Mouse (Mus musculus) midbrain, embryonic 16.5 days (tissue): Measurements from ENCODE around the gene Clk2. TPM values are rescaled to one million over a fixed set of nuclear protein-coding genes. Genes with fewer than 3 reads are reported as not detected.

Experiments used
- ATAC-seq: fragments of 200-750 bp; cut with Nextera tagmentation; 2 replicates; pipeline ENCODE4 v1.8.0; 2017; ENCODE audit warnings: moderate TSS enrichment
- H3K27ac ChIP-seq: fragments of 300-500 bp; sonication (generic); 2 replicates; pipeline ENCODE4 v1.5.1; 2014; ENCODE audit warnings: mild to moderate bottlenecking, low read length, mixed read lengths
- H3K27me3 ChIP-seq: fragments of 300-500 bp; sonication (generic); 2 replicates; pipeline ENCODE4 v1.6.1; 2014; ENCODE audit warnings: low read depth, low read length, mixed read lengths; ENCODE audit not compliant: control insufficient read depth, insufficient read depth
- H3K36me3 ChIP-seq: fragments of 300-500 bp; sonication (generic); 2 replicates; pipeline ENCODE4 v1.6.1; 2014; ENCODE audit warnings: mild to moderate bottlenecking, low read length, moderate library complexity, mixed read lengths; ENCODE audit not compliant: control insufficient read depth, insufficient read depth
- H3K4me1 ChIP-seq: fragments of 300-500 bp; sonication (generic); 2 replicates; pipeline ENCODE4 v1.6.1; 2014; ENCODE audit warnings: mild to moderate bottlenecking, low read length, mixed read lengths; ENCODE audit not compliant: control insufficient read depth, insufficient read depth
- H3K4me2 ChIP-seq: fragments of 300-500 bp; sonication (generic); 2 replicates; pipeline ENCODE4 v1.6.1; 2014; ENCODE audit warnings: mild to moderate bottlenecking, low read length, mixed read lengths
- H3K4me3 ChIP-seq: fragments of 300-500 bp; sonication (generic); 2 replicates; pipeline ENCODE4 v1.5.1; 2014; ENCODE audit warnings: low read depth, mild to moderate bottlenecking, low read length, moderate library complexity, mixed read lengths
- H3K9ac ChIP-seq: fragments of 300-500 bp; sonication (generic); 2 replicates; pipeline ENCODE4 v1.6.1; 2014; ENCODE audit warnings: low read depth, low read length, mixed read lengths
- H3K9me3 ChIP-seq: fragments of 300-500 bp; sonication (generic); replicated peaks from 2 replicates; pipeline ENCODE4 v1.6.1; 2014; ENCODE audit warnings: mild to moderate bottlenecking, low read length, mixed read lengths; ENCODE audit not compliant: control insufficient read depth, poor library complexity, severe bottlenecking
- WGBS: fragments of 180-500 bp; shearing (Covaris S2); extraction: QIAGEN DNeasy Blood & Tissue Kit; methylation state at CpG from one replicate; pipeline ENCODE4 v1.1.7; 2014; 5-methylcytosine and 5-hydroxymethylcytosine counted together
- polyA plus RNA-seq: library from polyadenylated mRNA; unstranded; fragments of >200 nt; fragmentation: Nextera tagmentation; extraction: Ambion mirVana; gene quantifications from 2 replicates; pipeline ENCODE4 v1.2.1, GENCODE M21; 2015

Gene Clk2
- 15.9 and 19.7 TPM in 2 replicates for polyA plus RNA-seq

GRCm38 (mm10) chr3:89164506-89165267 lies at the start of gene Clk2:
TSS of gene Clk2 (plus strand) at chr3:89164795.
- ATAC-seq = peak; percentile 95
- Histone ChIP-seq H3K27ac (peak within 1 kb of the TSS; percentile 94), H3K9me3 (no peaks in the 10 kb centered on the region), H3K4me2 (peak within 1 kb of the TSS; percentile 91), H3K4me3 (peak within 1 kb of the TSS; percentile 96), H3K4me1 (peaks cover 21% of the 10 kb centered on the region), H3K9ac (peak within 1 kb of the TSS; percentile 96), H3K36me3 (peaks cover 12% of the 10 kb centered on the region), H3K27me3 (no peaks in the 10 kb centered on the region)
- under 1% methylated on average over 73 of the region's 79 CpGs for WGBS

GRCm38 (mm10) chr3:89115522-89115921 lies 49.1 kb upstream of the Clk2 start:
- Histone ChIP-seq H3K27ac (no peak overlapping the region), H3K9me3 (no peaks in the 10 kb centered on the region), H3K36me3 (no peaks in the 10 kb centered on the region), H3K4me2 (no peak overlapping the region), H3K4me1 (no peaks in the 10 kb centered on the region), H3K4me3 (no peak overlapping the region), H3K27me3 (no peaks in the 10 kb centered on the region), H3K9ac (no peak overlapping the region)
- 11% methylated on average over 2 of the region's 2 CpGs for WGBS
- ATAC-seq = no peak

- no peak for ATAC-seq
- H3K4me1 ChIP-seq = no peaks in the 10 kb centered on the region
- H3K36me3 ChIP-seq = no peaks in the 10 kb centered on the region
- H3K4me3 ChIP-seq = no peak overlapping the region
- no peaks in the 10 kb centered on the region for H3K27me3 ChIP-seq
- H3K27ac ChIP-seq = no peak overlapping the region
- WGBS = 72% methylated on average over 2 of the region's 2 CpGs
- no peaks in the 10 kb centered on the region for H3K9me3 ChIP-seq
- H3K4me2 ChIP-seq = no peak overlapping the region
- H3K9ac ChIP-seq = no peak overlapping the region
Measured at GRCm38 (mm10) chr3:89123313-89123712, 41.3 kb upstream of the Clk2 start.

GRCm38 (mm10) chr3:89124241-89124640 lies 40.4 kb upstream of the Clk2 start:
- 82% methylated on average over 3 of the region's 3 CpGs for WGBS
- no peak overlapping the region for H3K4me2 ChIP-seq
- H3K27ac ChIP-seq = no peak overlapping the region
- no peaks in the 10 kb centered on the region for H3K9me3 ChIP-seq
- no peaks in the 10 kb centered on the region for H3K36me3 ChIP-seq
- no peak overlapping the region for H3K4me3 ChIP-seq
- H3K4me1 ChIP-seq = no peaks in the 10 kb centered on the region
- ATAC-seq = no peak
- no peaks in the 10 kb centered on the region for H3K27me3 ChIP-seq
- H3K9ac ChIP-seq = no peak overlapping the region

GRCm38 (mm10) chr3:89125981-89126380 lies 38.6 kb upstream of the Clk2 start:
- no peaks in the 10 kb centered on the region for H3K9me3 ChIP-seq
- H3K4me1 ChIP-seq = no peaks in the 10 kb centered on the region
- no peak overlapping the region for H3K4me3 ChIP-seq
- ATAC-seq = no peak
- no peaks in the 10 kb centered on the region for H3K27me3 ChIP-seq
- H3K36me3 ChIP-seq = no peaks in the 10 kb centered on the region
- no peak overlapping the region for H3K9ac ChIP-seq
- 91% methylated on average over 3 of the region's 3 CpGs for WGBS
- H3K27ac ChIP-seq = no peak overlapping the region
- H3K4me2 ChIP-seq = no peak overlapping the region

GRCm38 (mm10) chr3:89129908-89130307 lies 34.7 kb upstream of the Clk2 start:
- no peak overlapping the region for H3K4me3 ChIP-seq
- no peaks in the 10 kb centered on the region for H3K9me3 ChIP-seq
- no peaks in the 10 kb centered on the region for H3K36me3 ChIP-seq
- H3K27me3 ChIP-seq = no peaks in the 10 kb centered on the region
- 93% methylated on average over 3 of the region's 3 CpGs for WGBS
- no peak overlapping the region for H3K4me2 ChIP-seq
- H3K9ac ChIP-seq = no peak overlapping the region
- no peak for ATAC-seq
- no peak overlapping the region for H3K27ac ChIP-seq
- H3K4me1 ChIP-seq = peaks cover 5% of the 10 kb centered on the region

- no peak for ATAC-seq
- Histone ChIP-seq H3K36me3 (no peaks in the 10 kb centered on the region), H3K4me1 (peaks cover 5% of the 10 kb centered on the region), H3K9me3 (no peaks in the 10 kb centered on the region), H3K27me3 (no peaks in the 10 kb centered on the region), H3K9ac (peak overlapping the region; percentile 64; the same call in 1 of the 2 replicates), H3K27ac (no peak overlapping the region), H3K4me2 (peak overlapping the region; percentile 68), H3K4me3 (peak overlapping the region; percentile 34; the same call in 1 of the 2 replicates)
- 37% methylated on average over 4 of the region's 4 CpGs for WGBS
Measured at GRCm38 (mm10) chr3:89131816-89132215, 32.8 kb upstream of the Clk2 start.

GRCm38 (mm10) chr3:89132285-89133062 lies 32.1 kb upstream of the Clk2 start:
- H3K36me3 ChIP-seq = no peaks in the 10 kb centered on the region
- peaks cover 5% of the 10 kb centered on the region for H3K4me1 ChIP-seq
- WGBS = 16% methylated on average over 30 of the region's 30 CpGs
- H3K4me2 ChIP-seq = peak overlapping the region; percentile 68
- no peaks in the 10 kb centered on the region for H3K27me3 ChIP-seq
- peak overlapping the region; percentile 64 for H3K9ac ChIP-seq
- peak overlapping the region; percentile 34 for H3K4me3 ChIP-seq
- no peak for ATAC-seq
- H3K27ac ChIP-seq = no peak overlapping the region
- H3K9me3 ChIP-seq = no peaks in the 10 kb centered on the region

- peaks cover 5% of the 10 kb centered on the region for H3K4me1 ChIP-seq
- no peak for ATAC-seq
- no peak overlapping the region for H3K27ac ChIP-seq
- H3K9ac ChIP-seq = no peak overlapping the region
- no peaks in the 10 kb centered on the region for H3K36me3 ChIP-seq
- H3K4me2 ChIP-seq = no peak overlapping the region
- H3K4me3 ChIP-seq = no peak overlapping the region
- no peaks in the 10 kb centered on the region for H3K27me3 ChIP-seq
- 89% methylated on average over 7 of the region's 7 CpGs for WGBS
- H3K9me3 ChIP-seq = no peaks in the 10 kb centered on the region
Measured at GRCm38 (mm10) chr3:89133063-89133450, 31.5 kb upstream of the Clk2 start.
